Mouse (Mus musculus) cerebellum, postnatal 36 days (tissue): ENCODE results near the gene Dpt.

Experiments
- DNase-seq, 2 experiments: peaks; one replicate each; pipeline ENCODE4 v3.0.0; 2021 to 2022; ENCODE audit warnings: mixed read lengths in 2 of 2

Gene Dpt

DNA sequence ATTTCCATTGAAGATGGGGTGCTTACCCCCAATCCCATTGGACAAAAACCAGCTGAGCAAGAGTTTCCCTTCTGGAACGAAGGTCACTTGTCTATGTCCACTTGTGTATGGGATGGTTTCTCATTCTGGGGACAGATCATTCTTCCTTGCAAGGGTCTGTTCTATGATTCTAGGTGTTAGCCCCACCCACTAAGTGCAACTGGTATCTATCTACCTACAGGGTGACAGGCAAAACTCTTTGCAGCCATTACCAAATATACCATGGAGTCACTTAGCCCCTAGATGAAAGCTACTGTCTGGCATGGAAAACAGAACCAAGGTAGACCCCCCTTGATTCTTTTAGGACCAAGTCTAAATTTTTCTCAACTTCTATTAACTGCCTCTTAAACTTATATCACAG, 24.9 kb downstream of the Dpt start:
- no peak for DNase-seq

DNA sequence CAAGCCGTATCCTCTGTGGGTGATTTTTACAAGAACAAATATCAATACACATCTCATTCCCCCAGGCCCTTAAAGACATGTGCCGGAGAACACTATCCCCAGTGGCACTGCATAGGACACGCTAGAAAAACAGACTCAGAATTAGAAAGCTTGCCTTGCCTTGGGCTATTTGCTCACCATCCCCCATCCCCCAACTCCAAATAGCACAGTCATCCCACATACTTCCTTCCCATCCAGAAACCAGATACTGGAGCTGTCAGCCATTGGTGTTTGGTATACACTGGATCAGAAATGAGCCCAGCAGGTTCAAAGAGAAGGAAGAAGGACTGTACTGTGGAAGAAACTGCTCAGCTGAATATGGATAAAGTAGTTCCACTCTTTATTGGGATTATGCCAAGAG, 25.4 kb downstream of the Dpt start:
- no peak for DNase-seq

- DNase-seq, result no peak
These were observed 25.8 kb downstream of the Dpt start for GRCm38 (mm10) chr1:164822268-164822667.

- DNase-seq, result no peak
These were observed 28.5 kb downstream of the Dpt start for GRCm38 (mm10) chr1:164824896-164825295.

GRCm38 (mm10) chr1:164829881-164830280, 33.4 kb downstream of the Dpt start:
- DNase-seq, result no peak

GRCm38 (mm10) chr1:164832459-164832858, 36.0 kb downstream of the Dpt start:
- no peak for DNase-seq

DNA sequence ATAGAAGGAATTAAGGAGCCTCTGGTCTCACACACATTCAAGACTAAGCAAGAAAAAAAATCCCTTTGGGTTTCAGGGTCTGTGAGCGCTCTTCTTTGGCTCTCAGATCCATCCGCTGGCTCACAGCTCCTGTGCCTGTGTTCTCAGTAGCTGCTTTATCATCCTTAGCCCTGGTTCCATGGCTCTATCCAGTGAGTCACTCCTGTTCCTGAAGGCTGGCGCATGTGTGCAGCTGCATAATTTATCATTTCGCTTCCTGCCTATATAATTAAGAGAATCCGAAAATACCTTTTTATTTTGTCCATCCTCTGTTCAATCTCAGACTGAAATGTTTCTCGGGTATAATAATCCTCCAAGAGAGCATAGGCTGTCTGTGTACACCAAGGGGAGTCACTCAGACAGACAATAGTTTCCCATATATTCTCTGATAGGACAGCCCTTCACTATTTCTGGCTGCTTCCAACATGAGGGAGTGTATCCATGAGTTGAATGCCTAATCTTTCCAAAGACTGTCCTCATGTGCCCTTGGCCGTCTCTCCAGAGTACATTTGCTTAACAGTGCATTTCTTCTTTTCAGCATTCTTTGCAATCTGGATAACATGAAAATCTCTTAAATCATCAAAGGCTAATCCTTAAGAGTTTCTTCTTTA, 52.3 kb downstream of the Dpt start:
- no peak for DNase-seq

DNA sequence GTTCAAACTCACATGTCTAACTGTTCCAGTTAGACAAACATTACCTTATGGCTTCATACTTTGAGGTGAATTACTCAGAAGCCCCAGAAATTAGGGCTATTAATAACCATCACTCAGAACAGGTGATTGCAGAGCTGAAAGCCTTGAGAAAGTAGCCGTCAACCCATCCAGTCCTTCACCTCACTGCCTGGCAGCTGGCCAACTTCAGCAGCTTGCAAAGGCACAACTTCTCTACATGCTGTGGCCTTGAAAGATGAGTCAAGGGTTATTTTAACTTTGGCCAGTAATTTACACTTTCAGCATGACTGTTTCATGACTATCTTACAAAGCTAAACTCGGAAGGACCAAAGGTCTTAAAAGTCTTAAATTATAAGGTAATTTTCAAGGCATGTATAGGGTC, 59.3 kb downstream of the Dpt start:
- DNase-seq, result peak; percentile 76 to 78

GRCm38 (mm10) chr1:164859952-164860351, 63.5 kb downstream of the Dpt start:
- no peak for DNase-seq

DNA sequence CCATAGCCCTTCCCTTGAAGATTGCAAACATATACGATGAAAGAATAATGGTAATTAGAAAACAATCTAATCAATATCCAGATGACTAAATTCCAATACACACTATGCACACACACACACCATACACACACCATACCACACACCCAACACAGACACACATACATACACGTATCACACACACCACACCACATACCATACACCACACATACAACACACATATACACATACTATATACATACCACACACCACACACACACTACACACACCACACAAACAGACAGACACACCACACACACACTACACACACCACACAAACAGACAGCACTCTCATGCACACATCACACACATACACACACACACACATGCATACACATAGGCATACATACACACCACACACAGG, 64.3 kb downstream of the Dpt start:
- no peak for DNase-seq

DNA sequence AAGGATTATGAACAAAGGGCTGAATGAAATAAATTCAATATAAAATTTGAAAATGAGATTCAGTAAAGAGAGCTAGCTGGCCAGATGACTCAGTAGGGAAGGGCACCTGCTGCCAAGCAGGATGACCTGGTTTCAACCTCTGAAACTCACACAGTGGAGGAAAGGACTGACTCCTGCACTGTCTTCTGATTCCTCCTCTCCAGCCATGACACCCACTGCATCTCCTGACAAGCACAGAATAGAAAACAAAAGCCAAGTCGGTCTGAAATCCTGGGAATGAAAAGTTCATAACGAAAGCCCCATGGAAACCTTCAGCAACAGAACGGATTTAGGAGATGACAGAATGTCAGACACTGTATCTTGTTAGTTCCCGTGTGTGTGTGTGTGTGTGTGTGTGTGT, 65.1 kb downstream of the Dpt start:
- DNase-seq, result peak; percentile 62 to 69

- DNase-seq, result peak; percentile 42 to 62
These were observed 66.8 kb downstream of the Dpt start for GRCm38 (mm10) chr1:164862946-164863883.

DNA sequence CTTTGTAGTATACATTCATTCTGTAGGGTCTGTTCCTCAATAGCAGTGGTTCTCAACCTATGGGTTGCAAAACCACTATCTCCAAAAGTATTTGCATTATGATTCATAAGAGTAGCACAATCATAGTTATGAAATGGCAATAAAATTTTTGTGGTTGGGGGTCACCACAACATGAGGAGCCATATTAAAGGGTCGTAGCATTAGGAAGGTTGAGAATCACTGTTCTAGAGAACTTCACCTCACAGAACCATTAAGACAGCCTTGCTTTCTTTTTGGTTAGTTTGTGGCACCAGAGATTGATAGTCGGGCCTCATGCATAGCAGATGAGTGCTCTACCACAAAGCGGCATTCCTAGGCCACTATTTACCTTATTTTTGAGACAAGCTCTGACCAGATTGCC, 68.2 kb downstream of the Dpt start:
- DNase-seq, result no peak

- no peak for DNase-seq
These were observed 74.2 kb downstream of the Dpt start for GRCm38 (mm10) chr1:164870694-164871093.
